Mouse (Mus musculus) adipocyte (in vitro differentiated cells): ENCODE measurements around the gene Usp18.

Experiments
- DNase-seq: peaks from one replicate; pipeline ENCODE4 v3.0.0-alpha.2; 2016; ENCODE audit warnings: low spot score

The Usp18 gene

DNA sequence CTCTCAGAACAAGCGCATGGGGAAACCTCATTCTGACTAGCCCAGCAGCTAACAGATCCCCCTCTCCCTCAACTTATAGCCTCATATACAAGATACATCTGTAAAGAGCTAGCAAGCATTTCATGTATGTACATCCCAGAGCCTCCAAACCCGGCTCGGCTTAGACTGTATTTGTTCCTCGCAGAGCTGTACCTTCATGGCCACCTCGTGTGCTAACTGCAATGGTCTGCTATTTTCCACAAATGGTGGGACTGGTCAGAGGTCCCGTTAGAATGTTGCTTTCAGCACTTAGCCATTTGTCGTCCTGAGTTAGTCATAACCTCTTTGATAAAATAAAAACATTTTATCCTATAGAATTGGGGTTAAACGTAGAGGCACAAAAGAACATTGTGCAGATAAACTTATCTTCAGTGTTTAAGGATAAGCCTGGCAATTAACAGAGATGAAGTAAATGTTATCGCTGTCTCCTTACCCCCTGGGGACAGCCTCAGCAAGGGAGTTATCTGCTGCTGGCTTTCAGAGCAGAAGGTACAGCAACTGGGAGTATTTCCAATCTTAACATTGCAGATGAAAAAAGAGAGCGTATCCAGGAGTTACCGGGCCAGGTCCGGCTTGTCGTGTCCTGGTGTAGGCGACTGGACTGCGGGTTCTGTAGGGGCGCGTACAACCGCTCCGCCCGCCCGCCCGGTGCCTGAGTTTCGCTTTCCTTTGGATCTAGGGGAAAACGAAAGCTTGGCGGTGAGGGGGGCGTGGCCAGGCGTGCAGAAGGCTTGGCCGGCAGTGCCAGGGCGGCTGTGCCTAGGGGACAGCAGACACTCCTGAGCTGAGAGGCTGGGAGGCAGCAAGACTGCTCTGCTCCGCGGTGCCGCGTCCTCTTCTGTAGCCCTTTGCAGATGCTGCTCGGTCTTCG, at the start of gene Usp18:
Gene Usp18, plus strand, starts transcription at position 780 of the 910 bp plus-strand sequence.
- DNase-seq: peak; percentile 91

DNA sequence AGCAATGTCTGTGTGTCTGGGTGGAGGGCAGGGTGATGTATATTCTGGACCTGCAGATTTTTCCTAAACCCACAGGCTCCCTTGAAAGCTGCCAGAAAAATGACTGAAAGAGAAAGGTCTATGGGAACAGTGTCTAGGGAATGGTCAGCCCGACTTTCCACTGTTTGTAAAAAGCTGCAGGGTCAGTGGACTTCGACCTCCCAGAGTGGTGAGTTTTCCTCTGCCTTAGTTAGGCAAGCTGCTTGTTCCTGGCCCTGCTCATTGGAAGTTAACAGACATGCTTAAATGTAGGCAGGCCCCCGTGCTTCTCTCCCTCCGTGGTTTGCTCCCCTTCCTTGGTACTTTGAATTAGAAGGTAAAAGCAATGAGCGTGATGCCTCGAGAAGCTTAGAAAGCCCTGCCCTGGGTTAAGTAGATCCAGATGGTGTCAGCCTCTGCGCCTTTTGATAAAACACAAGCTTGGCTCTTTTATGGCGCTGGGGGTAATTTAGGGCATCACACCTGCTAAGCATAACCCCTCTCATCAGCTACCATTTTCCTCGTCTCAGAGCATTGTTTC, 47.8 kb upstream of the Usp18 start:
- no peak for DNase-seq

GRCm38 (mm10) chr6:121200458-121200857, 45.2 kb upstream of the Usp18 start:
- no peak for DNase-seq

- DNase-seq: no peak
Measured at GRCm38 (mm10) chr6:121202026-121202425, 43.7 kb upstream of the Usp18 start.

- DNase-seq: no peak
Measured at GRCm38 (mm10) chr6:121206481-121206880, 39.2 kb upstream of the Usp18 start.

DNA sequence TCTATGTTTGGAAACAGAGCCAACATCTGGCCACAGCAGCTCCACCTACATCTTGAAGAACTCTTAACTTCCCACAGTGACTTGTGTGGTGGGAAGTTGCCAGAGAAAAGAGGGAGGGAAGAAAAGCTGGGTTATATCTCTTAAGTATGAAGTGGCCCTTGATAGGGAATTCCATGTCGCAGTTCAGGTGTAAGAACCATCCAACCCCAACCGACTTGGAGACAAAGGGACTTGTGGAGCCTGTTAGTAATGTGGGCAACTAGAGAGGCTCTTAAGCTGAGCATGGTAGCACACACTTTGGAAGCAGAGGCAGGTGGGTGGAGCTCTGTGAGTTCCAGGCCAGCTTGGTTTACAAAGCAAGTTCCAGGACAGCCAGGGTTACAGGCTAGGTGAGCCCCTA, 36.1 kb upstream of the Usp18 start:
- DNase-seq: no peak

GRCm38 (mm10) chr6:121210149-121210925, 35.4 kb upstream of the Usp18 start, which contains the start of gene Tuba8:
Gene Tuba8 (plus strand): TSS chr6:121210696.
- DNase-seq: no peak

DNA sequence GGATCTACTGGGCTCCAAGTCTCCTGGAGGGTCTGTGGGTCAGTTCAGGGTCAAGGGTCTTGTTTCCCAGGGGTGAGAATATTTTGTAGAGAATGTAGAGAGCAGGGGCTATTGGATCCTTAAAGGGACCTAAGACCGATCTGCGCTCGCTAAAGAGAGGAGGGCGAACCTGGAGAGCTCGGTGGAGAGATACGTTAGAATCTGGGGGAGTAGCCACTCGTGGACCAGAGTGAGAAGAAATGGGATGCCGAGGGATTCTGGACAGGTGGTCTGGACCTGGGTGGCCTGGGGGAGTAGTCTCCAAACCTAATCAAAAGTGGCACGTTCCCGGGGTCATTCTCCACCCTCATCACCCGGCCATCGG, 34.8 kb upstream of the Usp18 start:
- no peak for DNase-seq

DNA sequence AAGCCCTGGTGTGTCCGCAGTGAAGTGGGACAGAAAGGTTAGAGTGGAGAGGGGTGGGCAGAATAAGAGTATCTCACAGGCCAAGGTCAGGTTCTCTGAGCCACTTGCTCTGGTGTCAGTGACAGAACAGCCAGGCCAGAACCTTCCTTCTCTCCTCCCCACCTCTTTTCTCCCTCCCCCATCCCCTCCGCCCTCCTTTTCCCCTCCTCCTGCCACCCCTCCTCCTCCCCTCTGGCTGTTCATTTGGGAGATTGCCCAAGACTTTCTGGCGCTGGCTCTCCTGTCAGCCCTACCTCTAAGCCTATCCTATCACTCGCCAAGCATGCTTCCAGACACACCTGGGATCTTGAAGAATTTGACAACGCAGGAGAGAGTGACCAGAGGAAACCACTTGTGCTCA, 34.0 kb upstream of the Usp18 start:
- DNase-seq: peak; percentile 19

- no peak for DNase-seq
Measured at GRCm38 (mm10) chr6:121212988-121213387, 32.7 kb upstream of the Usp18 start.

DNA sequence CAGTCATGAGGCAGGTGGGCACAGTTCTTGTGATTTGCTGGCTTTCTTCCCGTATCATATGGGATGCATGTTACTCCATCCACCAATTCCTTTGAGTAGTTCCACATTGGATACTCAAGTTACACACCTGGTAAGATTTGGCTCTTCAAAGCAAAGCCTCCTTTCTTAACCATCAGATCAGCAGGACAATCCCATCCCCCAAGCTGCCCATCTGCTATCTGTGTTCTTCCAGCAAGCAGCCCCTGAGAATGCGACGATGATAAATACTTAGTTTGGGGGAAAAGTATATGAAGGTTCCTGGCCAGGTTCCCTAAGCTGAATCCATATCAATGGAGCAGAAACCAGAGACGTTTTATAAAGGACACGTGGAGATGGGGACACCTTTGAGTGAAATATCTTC, 31.5 kb upstream of the Usp18 start:
- no peak for DNase-seq

DNA sequence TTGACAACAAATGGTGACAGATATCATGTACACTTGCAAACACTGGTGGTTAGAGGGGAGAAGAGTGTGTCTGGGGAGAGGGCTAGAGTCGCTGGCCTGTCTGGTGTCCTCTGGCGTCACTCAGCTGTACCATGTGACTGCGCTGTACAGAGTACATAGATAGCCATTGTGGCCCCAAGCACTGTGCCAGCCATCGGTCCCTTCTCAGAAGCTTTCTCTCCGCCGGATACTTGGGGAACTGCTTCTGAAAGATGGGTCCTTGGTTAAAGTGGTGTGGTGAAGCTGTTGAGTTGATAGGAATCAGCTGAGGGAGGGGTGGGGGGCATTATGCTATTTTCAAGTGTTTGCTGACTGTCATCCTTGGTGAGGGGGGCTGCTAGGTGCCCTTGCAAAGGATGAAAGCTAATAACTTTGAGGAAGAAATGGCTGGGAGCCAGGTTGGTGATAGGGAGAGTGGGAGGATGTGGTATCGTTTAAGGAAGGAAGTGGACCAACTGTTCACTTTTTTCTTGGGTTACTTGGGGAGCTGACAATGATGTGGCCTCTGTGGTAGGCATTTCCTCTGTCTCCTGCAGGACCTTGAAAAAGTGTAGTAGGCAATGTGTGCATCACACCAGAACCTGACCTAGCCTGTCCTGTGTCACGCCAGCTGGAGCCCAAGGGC, 30.9 kb upstream of the Usp18 start:
- no peak for DNase-seq

- DNase-seq: no peak
Measured at GRCm38 (mm10) chr6:121215336-121215735, 30.4 kb upstream of the Usp18 start.

DNA sequence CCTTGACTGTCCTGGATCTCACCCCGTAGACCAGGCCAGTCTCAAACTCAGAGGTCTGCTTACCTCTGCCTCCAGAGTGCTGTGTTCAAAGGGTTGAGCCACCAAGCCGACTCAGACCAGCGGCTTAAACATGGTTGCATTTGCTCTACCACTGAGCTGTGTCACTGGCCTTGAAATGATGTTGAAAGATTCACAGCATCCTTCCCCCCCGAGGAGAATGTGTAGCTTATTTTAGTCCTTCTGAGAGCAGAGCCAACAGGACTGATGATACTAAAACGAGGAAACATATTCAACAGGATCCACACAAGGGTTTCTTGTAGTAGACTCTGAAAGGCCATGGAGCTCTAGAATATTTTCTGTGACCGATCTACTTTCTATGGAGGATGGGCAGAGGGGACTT, 29.8 kb upstream of the Usp18 start:
- DNase-seq: no peak

- DNase-seq: no peak
Measured at GRCm38 (mm10) chr6:121216589-121217255, 29.0 kb upstream of the Usp18 start.

DNA sequence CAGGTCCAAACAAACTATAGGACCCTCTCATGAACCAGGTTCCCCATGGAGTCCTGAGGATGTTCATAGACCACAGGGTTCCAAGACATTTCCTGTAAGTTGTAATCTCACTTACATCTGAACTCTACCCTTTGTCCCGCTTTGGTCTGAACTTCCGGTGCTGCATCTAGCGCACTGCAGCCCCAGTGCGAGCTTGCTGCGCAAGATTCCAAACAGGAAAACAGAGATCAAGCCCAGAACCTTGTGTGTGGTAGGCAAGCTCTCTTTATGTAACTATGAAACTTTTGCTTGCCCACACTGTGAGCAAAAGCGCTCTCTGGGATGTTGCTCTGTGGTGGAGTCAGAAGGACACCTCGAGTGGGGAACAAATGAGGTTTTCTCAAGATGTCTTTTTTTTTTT, 27.7 kb upstream of the Usp18 start:
- no peak for DNase-seq

- peak; percentile 32 for DNase-seq
Measured at GRCm38 (mm10) chr6:121219406-121219805, 26.3 kb upstream of the Usp18 start.

DNA sequence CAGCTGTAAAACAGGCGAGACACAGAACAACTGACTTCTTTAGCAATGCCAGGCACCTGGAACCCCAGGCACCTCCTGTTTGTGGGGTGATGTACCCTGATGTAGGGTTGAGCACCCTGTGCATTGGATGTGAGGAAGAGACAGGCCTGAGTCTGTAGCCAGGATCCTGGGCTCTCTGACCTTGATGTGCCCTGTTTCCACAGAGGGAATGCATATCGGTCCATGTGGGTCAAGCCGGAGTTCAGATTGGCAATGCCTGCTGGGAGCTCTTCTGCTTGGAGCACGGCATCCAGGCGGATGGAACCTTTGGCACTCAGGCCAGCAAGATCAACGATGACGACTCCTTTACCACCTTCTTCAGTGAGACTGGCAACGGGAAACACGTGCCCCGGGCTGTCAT, 25.5 kb upstream of the Usp18 start:
- no peak for DNase-seq

DNA sequence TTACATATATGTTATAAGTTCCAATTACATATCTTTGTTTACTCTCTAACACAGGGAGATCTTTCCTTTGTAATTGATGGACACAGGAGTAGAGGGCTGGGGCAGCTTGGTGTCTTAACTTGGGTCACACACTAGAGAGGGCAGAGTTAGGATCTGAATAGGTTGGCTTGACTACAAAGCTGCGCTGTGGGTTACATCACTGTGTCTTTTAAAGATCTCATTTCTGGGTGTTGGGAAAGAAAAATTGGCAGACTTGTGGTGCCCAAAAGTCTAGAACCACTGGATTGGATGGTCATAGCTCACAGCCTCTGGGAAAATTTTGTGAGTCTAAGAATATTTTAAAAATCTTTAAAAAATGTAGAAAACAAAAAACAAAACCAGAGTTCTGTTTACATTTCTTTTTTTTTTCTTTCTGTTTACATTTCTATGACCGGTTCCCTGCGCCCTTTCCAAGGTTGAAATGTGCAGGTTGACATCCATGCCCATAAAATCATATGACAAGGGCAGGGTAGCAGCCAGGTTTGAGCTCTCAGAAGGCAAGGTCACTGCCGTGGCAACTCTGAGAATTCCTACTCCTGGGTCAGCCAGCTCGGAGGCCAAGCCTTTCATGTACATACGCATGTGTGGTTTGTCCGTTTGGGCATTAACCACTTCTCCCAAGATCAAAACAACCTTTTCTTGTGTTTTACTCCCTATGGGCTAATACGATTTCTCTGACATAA, 23.7 kb upstream of the Usp18 start:
- peak; percentile 72 for DNase-seq

GRCm38 (mm10) chr6:121223001-121223400, 22.7 kb upstream of the Usp18 start:
- DNase-seq: no peak

DNA sequence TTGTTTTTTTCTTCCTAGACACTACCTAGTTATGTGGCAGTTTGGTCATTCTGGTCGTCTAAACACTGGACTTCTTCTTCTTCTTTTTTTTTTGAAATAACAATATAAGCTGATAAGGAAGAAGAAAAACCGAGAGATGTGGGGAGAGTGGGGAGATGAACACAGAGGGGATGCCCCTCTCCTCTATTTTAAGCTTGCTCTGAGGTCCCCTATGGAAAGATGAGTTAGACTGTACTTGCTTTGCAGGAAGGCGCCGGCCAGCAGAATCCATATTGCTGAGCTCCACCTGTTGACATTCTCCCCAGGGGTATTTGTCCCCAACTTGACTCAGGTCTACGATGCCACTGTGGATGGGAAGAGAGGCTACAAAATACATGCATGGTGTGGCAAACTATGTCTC, 21.6 kb upstream of the Usp18 start:
- no peak for DNase-seq
